Mouse (Mus musculus) ES-CJ7 (cell line): Measurements from ENCODE around the gene Aff3.

Experiments used
- DNase-seq: peaks from one replicate; pipeline ENCODE4 v3.0.0; 2011; ENCODE audit warnings: low read depth, low spot score

Aff3 gene

DNA sequence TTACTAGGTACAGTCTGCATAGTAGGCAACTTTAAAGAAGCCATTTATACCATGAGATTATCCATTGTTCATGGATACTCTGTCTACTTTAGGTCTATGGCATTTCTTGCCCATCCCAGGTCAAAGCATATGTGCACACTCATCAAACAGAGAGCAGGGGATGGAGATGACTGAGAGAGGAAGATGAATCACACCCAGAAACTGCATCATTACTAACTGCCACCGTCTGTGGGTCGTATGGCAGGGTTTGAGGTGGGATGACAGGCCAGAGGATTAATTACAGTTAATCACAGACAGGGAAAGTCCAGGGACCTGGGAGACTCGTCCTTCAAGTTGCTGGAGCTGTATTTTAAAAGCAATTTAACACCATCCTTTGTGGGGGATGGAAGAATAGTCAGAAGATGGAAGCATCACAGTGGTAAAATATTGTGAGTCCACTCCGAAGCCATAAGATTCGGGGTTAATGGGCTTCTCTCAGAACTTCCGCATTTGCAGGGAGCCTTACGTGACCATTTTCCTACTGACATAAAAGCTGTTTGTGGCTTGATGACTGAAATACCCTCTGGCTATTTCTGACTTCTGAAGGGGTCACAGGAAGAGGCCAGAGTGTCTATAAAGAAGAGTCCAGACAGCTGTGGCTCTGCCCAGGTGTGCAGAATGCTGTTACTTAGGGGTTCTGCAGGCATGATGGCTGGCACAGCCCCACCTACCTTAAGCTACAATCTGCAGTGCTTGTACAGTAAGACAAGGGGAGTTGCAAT lies 427.5 kb downstream of the Aff3 start:
- DNase-seq = no peak

DNA sequence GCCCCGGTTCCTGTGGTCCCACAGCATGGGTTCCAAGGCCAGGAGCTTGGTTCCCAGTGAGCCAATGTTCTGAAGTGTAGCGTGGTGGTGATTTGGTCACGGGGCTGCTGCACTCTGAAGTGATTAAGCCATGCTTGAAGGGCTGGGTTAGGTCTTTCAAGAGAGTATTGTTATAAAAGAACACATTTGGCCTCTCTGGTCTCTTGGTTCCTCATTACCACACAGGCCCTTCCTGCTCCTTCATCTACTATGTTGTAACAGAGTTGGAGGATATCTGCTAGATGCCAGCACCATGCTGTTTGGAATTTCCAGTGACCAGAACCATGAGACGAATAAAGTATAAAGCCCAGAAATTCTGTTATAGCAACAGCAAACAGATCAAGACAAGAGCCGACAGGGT lies 431.6 kb downstream of the Aff3 start:
- no peak for DNase-seq

- DNase-seq = no peak
These were observed 434.7 kb downstream of the Aff3 start for GRCm38 (mm10) chr1:38230041-38230440.

DNA sequence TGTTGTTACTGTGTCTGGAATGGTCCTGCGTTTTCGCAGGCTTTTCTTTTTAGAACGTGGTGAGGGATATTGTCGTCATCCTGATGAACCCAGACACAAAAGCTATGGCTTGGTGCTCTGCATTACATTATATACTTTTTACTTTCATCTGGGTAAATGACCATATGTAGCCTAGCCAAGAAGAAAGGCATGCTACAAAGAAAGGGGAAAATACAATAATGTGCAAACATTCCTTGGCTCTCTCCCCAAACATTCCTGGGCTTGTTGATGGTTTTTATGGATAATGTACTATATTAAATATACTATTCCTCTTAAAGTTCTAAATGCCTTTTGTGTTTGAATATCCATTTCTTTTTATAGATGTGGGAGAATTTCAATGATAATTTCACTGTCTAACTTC lies 435.9 kb downstream of the Aff3 start:
- no peak for DNase-seq

- no peak for DNase-seq
These were observed 439.6 kb downstream of the Aff3 start for GRCm38 (mm10) chr1:38225166-38225565.

GRCm38 (mm10) chr1:38222160-38222559 lies 442.6 kb downstream of the Aff3 start:
- no peak for DNase-seq

GRCm38 (mm10) chr1:38221431-38221830 lies 443.3 kb downstream of the Aff3 start:
- no peak for DNase-seq

DNA sequence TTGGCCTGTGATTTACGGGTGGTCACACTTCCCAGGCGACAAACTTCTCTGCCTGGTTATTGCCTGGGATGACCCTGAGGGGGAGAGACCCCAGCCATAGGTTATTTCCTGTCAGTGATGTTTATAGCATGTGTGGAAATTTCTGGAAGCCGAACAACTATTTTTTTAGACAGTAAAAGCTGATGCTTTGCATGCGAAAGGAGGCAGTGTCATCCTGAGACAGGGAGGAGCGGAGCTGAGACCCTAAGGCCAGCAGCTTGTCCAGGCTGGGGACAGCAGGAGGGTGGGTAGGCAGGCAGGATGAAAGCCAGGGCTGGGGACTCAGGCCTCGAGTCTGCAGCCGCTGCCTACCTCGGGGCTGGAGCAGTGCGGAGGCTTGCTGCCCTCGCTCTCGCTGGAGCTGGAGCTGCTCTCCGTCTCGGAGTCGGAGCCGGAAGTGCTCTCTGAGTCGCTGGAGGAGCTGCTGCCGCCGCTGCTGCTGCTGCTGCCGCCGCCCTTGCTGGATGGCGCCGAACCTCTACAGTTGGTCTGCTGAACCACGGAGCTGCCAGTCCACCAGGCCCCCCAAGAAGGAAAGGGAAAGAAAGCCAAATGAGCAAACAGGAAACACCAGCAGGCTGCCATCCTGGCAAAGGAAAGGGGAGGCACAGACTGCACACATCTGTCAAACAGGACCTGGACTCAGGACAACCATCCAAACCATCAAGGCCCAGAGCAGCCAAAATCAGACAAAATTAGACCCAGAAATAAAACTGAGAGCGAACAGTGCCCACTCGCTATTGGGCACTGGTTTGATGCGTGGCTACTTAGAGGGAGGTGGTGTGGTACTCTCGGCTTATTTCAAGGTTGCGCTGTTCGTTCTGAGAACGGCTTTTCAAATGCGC lies 446.6 kb downstream of the Aff3 start:
- peak; percentile 14 for DNase-seq

DNA sequence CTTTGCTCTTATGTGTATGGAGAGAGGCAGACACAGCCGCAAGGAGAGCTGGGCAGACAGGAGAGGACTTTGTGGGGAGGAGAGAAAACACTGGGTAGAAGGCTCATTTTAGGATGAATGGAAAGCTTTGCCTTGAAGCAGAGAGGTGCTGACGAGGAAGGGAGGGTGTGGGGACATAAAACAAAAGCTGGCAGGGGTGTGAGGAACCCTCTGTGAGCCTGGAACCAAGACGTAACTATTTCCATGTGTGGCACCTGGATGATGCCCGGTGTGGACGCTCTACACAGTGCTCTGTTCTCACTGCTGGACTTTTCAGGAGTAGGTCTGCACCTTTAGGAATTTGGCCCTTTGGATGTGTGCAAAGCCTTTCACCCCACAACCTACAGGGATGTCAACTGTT lies 447.7 kb downstream of the Aff3 start:
- DNase-seq = no peak

DNA sequence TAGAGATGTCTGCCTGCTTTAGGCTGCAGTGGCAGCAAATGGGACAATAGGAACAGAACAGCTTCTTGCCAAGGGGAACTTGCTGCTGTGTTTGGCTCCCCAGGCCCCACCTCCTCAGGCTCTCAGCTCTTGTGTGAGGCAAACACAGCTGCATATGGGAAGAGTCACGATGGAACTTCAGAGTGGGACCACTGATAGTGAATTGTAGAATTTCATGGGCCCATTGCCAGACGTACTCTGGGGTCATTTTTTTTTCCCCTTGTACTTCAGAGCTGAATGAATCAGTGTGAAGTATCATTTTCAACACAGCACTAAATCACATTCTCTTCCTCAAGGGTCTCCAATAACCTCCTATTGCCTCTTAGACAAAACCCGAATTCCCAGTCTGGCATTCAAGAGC lies 451.4 kb downstream of the Aff3 start:
- DNase-seq = no peak

DNA sequence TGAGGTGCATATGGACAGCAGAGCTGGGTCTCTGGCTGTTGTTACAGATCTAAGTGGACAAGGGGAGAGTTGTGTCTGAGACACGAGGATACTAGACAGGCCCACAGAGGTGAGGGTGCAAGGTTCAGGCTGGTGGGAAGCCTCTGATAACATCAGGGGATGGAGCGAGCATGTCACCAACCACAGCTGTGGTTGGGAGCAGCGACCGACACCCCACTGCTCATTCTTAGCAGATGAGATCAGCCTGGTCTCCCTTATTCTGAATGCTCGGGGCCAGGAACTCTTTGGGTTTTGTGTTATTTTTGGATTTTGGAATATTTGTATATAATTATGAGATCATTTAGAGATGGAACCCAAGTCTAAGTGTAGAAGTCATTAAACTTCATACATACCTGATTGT lies 452.4 kb downstream of the Aff3 start:
- DNase-seq = no peak

DNA sequence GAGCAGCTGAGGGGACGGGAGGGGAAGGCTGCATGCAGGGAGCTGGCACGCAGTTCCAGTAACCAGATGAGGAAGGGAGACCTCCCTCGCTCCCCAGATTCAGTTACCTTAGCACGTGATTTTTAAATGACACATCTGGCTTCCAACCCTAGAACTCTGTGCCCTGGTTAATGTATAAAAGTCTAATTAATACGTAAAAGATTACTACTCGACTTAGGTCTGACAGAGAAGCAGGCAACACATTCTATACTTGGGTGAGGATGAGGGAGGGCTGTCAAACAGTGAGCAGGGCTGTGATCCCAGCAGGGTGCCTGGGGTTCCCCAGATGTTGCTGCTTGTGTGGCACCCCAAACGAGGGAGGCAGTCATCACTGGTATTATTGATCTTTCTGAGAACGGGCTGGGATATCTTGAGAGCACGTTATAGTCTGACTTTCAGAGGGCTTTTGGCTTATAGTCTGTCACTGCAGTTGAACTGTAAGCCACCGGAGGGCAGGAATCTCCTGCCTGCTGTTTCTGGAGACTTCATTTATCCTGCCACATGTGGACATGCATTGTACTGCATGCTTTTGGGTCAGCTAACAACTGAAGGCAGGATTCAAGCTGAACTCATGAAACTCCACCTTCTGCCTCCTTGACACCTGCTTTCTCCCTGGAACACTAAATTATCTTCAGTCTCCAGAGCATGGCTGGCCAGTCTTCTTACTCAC lies 462.1 kb downstream of the Aff3 start:
- peak; percentile 72 for DNase-seq

- DNase-seq = no peak
These were observed 463.0 kb downstream of the Aff3 start for GRCm38 (mm10) chr1:38201796-38202195.

DNA sequence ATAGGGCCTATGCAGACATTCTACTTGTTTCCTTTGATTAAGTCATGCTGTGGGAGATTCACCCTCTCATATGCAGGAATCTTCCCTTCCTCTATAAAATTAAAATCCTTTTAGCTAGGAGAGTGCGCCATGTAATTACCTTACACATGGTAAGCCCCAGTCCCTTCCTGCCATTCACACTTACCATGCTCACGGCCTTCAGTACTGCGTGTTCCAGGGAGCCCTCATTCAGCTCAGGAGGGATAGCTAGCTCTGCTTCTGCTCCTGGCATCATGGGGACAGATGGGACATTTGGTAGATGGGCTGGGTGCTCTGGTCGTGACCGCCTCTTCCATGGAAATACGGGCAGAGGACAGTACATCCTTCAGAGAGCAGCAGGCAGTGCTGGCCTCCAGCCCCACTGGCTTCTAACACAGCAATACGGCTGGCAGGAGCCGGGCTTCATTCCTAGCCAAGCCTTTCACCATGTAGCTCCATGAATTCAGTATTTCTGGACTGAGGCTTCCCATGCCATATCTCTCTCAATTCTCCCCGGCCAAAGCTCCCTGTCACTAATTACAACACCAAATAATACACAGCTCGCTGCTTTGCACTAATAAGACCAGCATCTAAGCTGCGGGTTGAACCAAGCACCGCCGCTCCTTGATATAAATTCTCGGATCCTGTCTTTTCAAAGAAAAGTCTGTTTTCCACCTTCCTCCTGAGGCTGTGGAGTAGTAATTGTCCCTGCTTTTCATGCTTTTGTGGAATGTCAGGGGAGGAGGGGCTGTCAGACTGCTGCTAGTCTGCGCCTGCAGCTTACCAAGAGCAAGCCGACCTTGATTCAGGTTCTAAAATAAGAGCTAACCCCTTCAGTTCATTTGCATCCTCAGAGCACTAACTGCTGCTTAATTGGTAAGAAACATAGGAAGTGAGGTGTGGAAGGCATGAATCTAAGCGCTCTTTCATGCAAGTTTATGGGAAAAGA lies 464.8 kb downstream of the Aff3 start:
- no peak for DNase-seq

DNA sequence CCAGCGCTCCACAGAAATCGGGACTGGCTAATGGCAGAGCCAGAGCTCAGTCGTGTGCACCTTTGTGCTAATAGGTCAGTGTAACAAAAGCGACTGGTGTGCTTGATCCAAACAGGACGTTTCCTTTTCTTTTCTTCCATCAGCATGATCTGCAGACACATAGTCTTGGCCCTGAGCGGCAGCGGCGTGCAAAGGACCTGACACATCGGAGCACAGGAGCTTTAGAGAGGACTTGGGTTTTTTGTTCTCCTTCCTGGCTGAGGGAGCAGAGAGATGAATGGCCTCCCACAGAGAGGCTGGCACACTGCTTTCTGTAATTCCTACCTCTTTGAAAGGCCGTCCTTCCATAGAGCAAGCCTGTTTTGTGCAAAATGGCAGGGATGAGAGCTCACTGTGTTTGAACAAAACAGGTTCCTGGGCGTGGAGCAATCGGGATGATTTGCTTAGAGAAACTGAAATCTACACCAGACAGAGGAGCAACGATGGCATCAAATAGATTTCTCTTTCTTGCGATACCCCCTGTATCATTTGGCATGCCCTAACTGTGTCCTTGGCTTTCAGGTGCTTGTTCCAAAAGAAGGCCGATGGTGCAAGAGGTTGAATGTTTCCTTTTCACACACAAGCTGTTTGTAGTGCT lies 466.2 kb downstream of the Aff3 start:
- DNase-seq = peak; percentile 9

- no peak for DNase-seq
These were observed 467.5 kb downstream of the Aff3 start for GRCm38 (mm10) chr1:38197145-38197682.

- DNase-seq = no peak
These were observed 469.0 kb downstream of the Aff3 start for GRCm38 (mm10) chr1:38195721-38196120.

- no peak for DNase-seq
These were observed 478.6 kb downstream of the Aff3 start for GRCm38 (mm10) chr1:38186227-38186545.

DNA sequence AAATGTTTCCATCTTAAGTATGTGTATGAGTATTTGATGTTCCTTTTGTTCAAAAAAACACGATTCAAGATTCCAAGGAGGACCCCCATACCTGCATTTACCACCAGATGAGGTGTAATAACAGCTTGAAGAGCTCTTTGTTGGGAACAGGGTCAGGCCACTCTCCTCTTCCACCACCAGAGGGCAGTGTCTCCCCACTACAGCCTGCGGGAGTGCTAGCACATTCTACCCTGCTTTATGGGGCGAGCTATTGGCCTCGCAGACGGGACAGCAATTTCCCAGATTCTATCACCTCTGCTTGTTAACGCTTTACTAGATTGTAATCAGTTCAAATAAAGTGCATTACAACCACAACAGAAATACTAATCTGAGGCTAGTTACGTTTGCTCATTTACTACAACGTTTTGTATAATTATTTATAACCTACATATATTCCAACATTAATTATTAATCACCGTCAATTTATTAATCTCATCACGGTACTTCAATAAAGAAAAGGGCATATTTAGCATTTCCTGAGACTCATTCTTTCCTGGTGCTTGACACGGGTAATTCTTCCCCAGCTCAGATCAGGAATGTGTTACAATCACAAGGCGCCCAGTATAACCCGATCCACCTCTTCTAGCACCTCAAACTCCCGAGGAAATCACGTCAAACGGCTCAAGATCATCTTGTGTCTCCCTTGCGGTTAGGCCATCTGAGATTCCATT lies 479.1 kb downstream of the Aff3 start:
- peak; percentile 84 for DNase-seq

DNA sequence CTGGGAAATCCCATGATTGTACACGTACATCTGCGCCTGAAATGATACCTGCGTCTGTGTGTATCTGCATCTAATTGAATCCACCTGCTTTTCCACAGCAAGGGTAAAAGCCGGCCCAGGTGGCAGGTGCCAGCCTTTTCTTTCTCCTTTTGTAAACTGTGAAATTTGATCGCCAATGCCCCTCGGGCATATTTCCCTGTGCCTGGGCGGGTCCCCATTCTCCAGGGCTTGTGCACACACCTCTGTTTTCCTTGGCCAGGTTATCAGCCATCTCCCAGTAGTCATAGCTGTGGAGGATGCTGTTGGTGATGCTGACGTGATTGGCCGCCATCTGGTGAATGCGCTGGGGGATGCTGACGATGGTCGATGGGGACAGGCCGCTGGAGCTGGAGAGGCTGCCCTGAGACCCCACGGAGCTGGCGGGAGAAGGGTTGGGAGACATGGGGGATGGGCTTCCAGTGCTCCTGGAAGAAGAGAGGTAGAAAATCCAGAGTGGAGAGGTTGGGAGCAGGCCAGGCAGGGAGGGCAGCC lies 483.7 kb downstream of the Aff3 start:
- DNase-seq = peak; percentile 14
